Mouse (Mus musculus): ENCODE measurements around the gene Amotl1. TPM values are rescaled to one million over a fixed set of nuclear protein-coding genes. Genes with fewer than 3 reads are reported as not detected.

Gene Amotl1
- 15.5 and 19.4 TPM in 2 replicates for polyA plus RNA-seq (2012; rRNA removed)

DNA sequence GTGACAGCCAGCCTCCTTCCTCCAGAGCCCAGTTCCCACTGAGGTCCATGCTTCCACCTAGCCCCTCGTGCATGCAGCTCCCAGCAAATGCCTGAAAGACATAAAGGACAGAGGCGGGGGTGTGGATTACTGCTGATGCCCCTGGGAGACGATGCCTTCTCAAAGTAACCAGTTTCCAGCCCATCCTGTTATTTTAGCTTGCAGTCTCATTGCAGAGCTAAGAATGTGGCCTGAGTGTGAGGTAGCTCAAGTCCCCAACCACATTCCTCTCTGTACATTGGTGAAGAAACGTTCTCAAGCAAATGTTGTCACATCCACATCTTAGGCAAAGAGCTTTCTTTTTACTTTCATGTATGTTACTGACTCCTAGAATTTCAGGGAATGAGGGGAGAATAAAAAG, at the start of gene Amotl1:
Gene Amotl1 (minus strand): TSS at position 101 of the 400 bp plus-strand sequence.
- no peak for DNase-seq

DNA sequence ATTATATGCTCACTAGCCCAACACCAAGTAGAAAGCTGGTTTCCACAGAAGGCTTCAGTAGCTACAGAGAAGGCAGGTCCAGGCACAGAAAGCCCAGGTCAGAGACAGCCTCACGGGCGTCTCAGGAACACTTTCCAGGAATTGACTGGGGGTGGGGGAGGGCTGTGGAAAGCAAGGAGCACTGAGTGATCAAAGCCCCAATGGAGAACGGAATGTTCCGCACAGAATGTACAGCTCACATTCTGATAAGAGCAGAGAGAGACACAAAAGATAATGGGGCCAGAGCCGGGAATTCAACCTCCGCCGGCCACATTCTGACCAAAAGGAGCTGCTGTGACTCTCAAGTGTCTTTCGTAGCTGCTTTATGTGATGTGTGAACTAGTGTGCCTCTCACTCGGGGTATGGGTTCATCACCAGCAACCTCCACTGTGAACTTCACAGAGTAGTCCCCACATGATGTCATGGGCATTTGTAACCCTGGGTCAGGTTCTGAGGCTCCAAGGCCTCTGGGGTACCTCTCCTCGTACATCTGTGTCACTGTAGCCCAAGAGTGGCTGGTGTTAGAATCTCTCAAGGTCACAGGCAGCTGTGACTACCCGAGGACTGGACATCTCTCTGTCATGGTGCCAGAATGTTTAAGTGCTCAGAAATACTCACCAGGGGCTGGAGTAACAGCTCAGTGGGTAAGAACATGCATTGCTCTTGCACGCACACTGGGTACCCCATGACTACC, 44.7 kb upstream of the Amotl1 start:
- H3K36me3 ChIP-seq (ENCODE audit: control insufficient read depth, insufficient read depth, low read length), result no peaks in the 10 kb centered on the region
- H3K27me3 ChIP-seq (replicated peaks; ENCODE audit: control insufficient read depth, insufficient read depth, low read length), result no peaks in the 10 kb centered on the region
- no peak for TF ChIP-seq POLR2A (IDR thresholded peaks at IDR 0.05; ENCODE audit: low read depth, low read length)
- TF ChIP-seq CTCF (conservative IDR thresholded peaks at IDR 0.05; ENCODE audit: insufficient read depth, insufficient read length, low read depth, low read length), result no peak
- no peaks in the 10 kb centered on the region for H3K4me1 ChIP-seq (ENCODE audit: control insufficient read depth, insufficient read depth, low read length)
- DNase-seq, result no peak
- no peak overlapping the region for H3K4me3 ChIP-seq (ENCODE audit: insufficient read depth, low read depth, low read length)
- no peak overlapping the region for H3K27ac ChIP-seq (ENCODE audit: insufficient read depth, low read depth, low read length)
- 66% methylated on average over 12 of the region's 12 CpGs for WGBS

More for the DNA sequence above, at the start of gene Amotl1:
- peaks cover 10% of the 10 kb centered on the region; the same call in 1 of the 2 replicates for H3K4me1 ChIP-seq (ENCODE audit: control insufficient read depth, insufficient read depth, low read length)
- 69% methylated on average over 4 of the region's 4 CpGs for WGBS
- TF ChIP-seq POLR2A (IDR thresholded peaks at IDR 0.05; ENCODE audit: low read depth, low read length) (no peak), CTCF (conservative IDR thresholded peaks at IDR 0.05; ENCODE audit: insufficient read depth, insufficient read length, low read depth, low read length) (no peak)
- H3K27me3 ChIP-seq (replicated peaks; ENCODE audit: control insufficient read depth, insufficient read depth, low read length), result no peaks in the 10 kb centered on the region; the same call in 1 of the 2 replicates
- no peak within 1 kb of the TSS for H3K27ac ChIP-seq (ENCODE audit: insufficient read depth, low read depth, low read length)
- no peaks in the 10 kb centered on the region for H3K36me3 ChIP-seq (ENCODE audit: control insufficient read depth, insufficient read depth, low read length)
- H3K4me3 ChIP-seq (ENCODE audit: insufficient read depth, low read depth, low read length), result no peak within 1 kb of the TSS

DNA sequence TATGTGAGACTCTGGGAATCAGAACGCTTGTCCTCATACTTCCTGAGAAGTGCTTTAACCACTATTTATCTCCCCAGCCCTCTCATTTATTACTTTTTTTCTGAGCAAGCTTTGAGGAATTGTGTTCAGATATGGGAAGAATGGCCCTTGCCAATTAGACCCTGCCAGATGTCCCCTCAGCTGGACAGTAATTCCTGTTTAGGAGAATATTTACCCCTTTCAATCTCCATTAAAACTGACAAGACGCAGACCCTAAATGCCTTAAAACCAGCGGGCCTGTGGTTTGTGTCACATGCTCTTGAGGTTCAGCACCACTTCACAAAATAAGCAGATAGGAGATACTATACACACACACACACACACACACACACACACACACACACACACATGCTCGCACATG, 39.5 kb upstream of the Amotl1 start:
- Histone ChIP-seq H3K27ac (ENCODE audit: insufficient read depth, low read depth, low read length) (no peak overlapping the region), H3K27me3 (replicated peaks; ENCODE audit: control insufficient read depth, insufficient read depth, low read length) (no peaks in the 10 kb centered on the region), H3K4me1 (ENCODE audit: control insufficient read depth, insufficient read depth, low read length) (no peaks in the 10 kb centered on the region), H3K4me3 (ENCODE audit: insufficient read depth, low read depth, low read length) (no peak overlapping the region), H3K36me3 (ENCODE audit: control insufficient read depth, insufficient read depth, low read length) (no peaks in the 10 kb centered on the region)
- TF ChIP-seq CTCF (conservative IDR thresholded peaks at IDR 0.05; ENCODE audit: insufficient read depth, insufficient read length, low read depth, low read length), result no peak
- TF ChIP-seq POLR2A (IDR thresholded peaks at IDR 0.05; ENCODE audit: low read depth, low read length), result no peak
- 66% methylated on average over 4 of the region's 4 CpGs for WGBS
- DNase-seq, result no peak

DNA sequence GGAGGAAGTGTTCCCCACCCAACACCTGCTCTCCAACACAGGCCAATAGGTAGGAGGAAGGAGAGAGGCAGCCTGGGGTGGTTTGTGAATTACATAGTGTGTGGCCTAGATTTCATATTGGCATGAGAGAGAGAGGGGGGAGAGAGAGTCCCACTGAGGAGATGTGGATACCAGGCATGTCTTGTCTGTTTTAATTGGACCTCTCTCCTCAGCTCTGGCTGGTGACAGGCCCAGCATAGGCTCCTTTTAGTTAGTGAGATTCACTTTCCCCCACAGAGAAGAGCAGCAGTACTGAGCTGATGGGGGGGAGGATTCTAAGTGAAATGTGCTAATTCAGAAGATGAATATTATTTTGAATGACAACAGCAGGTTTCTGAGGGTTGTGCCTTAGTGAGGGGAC, 37.9 kb upstream of the Amotl1 start:
- Histone ChIP-seq H3K36me3 (ENCODE audit: control insufficient read depth, insufficient read depth, low read length) (no peaks in the 10 kb centered on the region), H3K4me1 (ENCODE audit: control insufficient read depth, insufficient read depth, low read length) (no peaks in the 10 kb centered on the region), H3K4me3 (ENCODE audit: insufficient read depth, low read depth, low read length) (no peak overlapping the region), H3K27me3 (replicated peaks; ENCODE audit: control insufficient read depth, insufficient read depth, low read length) (no peaks in the 10 kb centered on the region), H3K27ac (ENCODE audit: insufficient read depth, low read depth, low read length) (no peak overlapping the region)
- DNase-seq, result no peak
- TF ChIP-seq CTCF (conservative IDR thresholded peaks at IDR 0.05; ENCODE audit: insufficient read depth, insufficient read length, low read depth, low read length) (no peak), POLR2A (IDR thresholded peaks at IDR 0.05; ENCODE audit: low read depth, low read length) (no peak)

DNA sequence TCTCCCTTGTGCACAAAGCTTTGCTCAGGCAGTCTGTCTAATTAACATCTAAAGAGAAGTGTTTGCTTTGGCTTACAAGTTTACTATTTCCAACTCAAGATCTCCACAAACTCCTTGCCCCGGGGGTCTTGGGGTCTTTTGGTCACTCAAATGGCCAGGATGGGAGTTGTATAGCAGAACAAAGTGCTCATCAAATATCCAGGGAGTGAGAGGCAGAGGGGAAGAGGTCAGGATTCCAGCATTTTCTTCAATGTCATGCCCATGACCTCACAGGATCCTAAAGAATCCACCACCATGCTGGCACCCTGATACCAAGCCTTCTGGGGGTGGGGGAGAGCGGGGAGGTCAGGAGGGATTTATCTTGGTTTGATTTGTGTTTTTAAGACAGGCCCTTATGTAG, 35.7 kb upstream of the Amotl1 start:
- no peaks in the 10 kb centered on the region for H3K4me1 ChIP-seq (ENCODE audit: control insufficient read depth, insufficient read depth, low read length)
- no peaks in the 10 kb centered on the region for H3K27me3 ChIP-seq (replicated peaks; ENCODE audit: control insufficient read depth, insufficient read depth, low read length)
- WGBS, result 43% methylated on average over 2 of the region's 2 CpGs
- no peak for TF ChIP-seq POLR2A (IDR thresholded peaks at IDR 0.05; ENCODE audit: low read depth, low read length)
- no peak for TF ChIP-seq CTCF (conservative IDR thresholded peaks at IDR 0.05; ENCODE audit: insufficient read depth, insufficient read length, low read depth, low read length)
- H3K27ac ChIP-seq (ENCODE audit: insufficient read depth, low read depth, low read length), result no peak overlapping the region
- H3K4me3 ChIP-seq (ENCODE audit: insufficient read depth, low read depth, low read length), result no peak overlapping the region
- no peak for DNase-seq
- H3K36me3 ChIP-seq (ENCODE audit: control insufficient read depth, insufficient read depth, low read length), result no peaks in the 10 kb centered on the region

DNA sequence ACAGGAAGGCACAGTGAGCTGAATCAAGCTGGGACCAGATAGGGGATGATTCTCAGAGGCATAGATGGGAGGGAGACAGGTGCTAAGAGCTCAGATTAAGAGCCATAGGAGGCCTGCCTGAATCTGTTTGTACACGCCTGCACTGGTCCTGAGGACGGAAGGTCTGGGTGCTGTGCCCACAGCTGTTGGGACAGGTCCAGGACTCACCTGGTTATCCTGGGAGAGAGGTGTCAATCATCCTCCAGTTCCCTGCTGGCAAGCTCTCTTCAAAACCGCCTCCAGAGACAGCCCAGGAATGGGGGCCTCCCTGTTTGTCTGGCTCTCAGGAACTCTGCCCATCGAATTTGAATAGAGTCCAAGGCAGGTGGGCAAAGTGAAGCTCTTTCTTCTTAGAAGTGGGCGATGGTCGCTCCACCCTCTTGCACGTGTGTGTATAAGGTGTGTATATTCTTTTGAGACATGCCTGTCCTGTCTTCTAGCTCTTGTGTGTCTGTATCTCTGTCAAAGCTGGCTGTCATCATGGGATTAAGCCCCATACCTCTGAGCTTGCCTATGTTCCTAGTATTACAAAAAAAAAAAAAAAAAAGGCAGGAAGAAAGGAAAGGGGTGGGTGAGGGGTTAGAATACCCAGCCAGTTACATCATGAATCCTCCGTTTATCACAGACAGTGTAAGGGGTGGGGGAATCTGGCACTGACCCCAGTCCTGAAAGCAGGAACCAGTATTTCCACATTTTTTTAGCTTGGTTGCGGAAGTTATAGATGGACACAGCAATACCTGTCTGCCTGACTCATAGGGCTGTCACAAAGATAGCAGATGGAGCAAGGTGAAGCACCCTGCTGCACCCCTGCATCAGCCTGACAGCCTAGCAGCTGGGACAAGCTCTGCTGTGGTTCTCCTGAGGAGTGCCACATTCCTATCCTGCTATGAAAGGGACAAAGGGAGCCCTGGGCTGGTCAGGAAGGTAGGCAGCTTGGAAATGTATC, 31.1 kb upstream of the Amotl1 start:
- Histone ChIP-seq H3K4me3 (ENCODE audit: insufficient read depth, low read depth, low read length) (no peak overlapping the region), H3K27me3 (replicated peaks; ENCODE audit: control insufficient read depth, insufficient read depth, low read length) (no peaks in the 10 kb centered on the region), H3K36me3 (ENCODE audit: control insufficient read depth, insufficient read depth, low read length) (no peaks in the 10 kb centered on the region), H3K4me1 (ENCODE audit: control insufficient read depth, insufficient read depth, low read length) (no peaks in the 10 kb centered on the region), H3K27ac (ENCODE audit: insufficient read depth, low read depth, low read length) (no peak overlapping the region)
- 63% methylated on average over 9 of the region's 9 CpGs for WGBS
- peak; percentile 11 for DNase-seq
- no peak for TF ChIP-seq POLR2A (IDR thresholded peaks at IDR 0.05; ENCODE audit: low read depth, low read length)
- TF ChIP-seq CTCF (conservative IDR thresholded peaks at IDR 0.05; ENCODE audit: insufficient read depth, insufficient read length, low read depth, low read length), result no peak

DNA sequence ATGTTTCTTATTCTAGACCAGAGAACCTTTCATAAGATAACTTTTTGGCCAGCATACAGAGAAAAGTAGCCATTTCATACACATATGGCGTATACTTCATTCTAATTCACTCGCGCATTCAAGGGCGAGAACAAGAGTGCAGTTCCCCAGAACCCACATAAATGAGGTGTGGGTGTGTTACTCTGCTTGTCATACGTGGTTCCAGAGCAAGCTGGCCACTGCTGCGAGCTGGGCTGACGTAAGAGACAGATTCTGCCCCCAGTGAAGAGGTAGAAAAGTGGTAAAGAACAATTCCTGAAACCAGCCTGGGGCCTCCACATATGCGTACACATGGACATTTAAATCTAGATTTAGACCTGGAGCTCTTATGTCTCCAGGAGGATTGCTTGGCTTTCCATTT, 29.6 kb upstream of the Amotl1 start:
- no peaks in the 10 kb centered on the region for H3K36me3 ChIP-seq (ENCODE audit: control insufficient read depth, insufficient read depth, low read length)
- TF ChIP-seq CTCF (conservative IDR thresholded peaks at IDR 0.05; ENCODE audit: insufficient read depth, insufficient read length, low read depth, low read length), result no peak
- H3K27me3 ChIP-seq (replicated peaks; ENCODE audit: control insufficient read depth, insufficient read depth, low read length), result no peaks in the 10 kb centered on the region
- 96% methylated on average over 8 of the region's 8 CpGs for WGBS
- no peak overlapping the region for H3K4me3 ChIP-seq (ENCODE audit: insufficient read depth, low read depth, low read length)
- H3K4me1 ChIP-seq (ENCODE audit: control insufficient read depth, insufficient read depth, low read length), result no peaks in the 10 kb centered on the region
- no peak overlapping the region for H3K27ac ChIP-seq (ENCODE audit: insufficient read depth, low read depth, low read length)
- DNase-seq, result no peak

Measured in kidney, adult 2 months (tissue).